ENCODE assay signal across 9 mouse cellular contexts in the genomic region with DNA sequence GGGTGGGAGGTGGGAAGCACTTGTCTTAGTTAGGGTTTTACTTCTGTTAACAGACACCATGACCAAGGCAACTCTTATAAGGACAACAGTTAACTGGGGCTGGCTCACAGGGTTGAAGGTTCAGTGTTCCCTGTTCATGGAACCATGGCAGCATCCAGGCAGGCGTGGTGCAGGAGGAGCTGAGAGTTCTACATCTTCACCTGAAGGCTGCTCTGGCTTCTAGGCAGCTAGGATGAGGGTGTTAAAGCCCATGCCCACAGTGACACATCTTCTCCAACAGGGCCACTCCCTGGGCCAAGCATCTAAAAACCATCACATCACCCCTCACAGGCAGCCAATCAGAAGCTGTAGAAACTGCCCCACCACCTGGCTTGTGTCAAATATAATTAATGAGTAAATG.
"Had no signal": no experiment of that assay in that cellular context is flagged by ENCODE, and none has a peak within 500 bp of the region (broad histone marks: within the 10 kb centered on the region; RNA-seq: fewer than 3 reads in every experiment).

No protein-coding gene starts in this region.

- DNase-seq: forebrain, postnatal 0 days; gastrocnemius, postnatal 14 days; gastrocnemius, postnatal 36 days; heart, adult 18-20 months; heart, postnatal 14 days; heart, postnatal 36 days; layer of hippocampus, adult 9-11 months; layer of hippocampus, postnatal 36 days; left cerebral cortex, postnatal 4 days had no signal
